Mouse (Mus musculus) embryonic stem cell, embryonic (primary cell): ENCODE measurements around the gene Snrpf.
"Not testable (repeated sequence)": the region's sequence is repeated elsewhere in the genome, so short reads cannot be mapped to it uniquely, and the experiment has no call there.

Experiments
- CTCF ChIA-PET, 4 experiments: fragments of 300-600 bp in 2 of 4; fragments of 350-600 bp in 2 of 4; sonication (Branson Sonifier 250); formaldehyde crosslinking; loops; one replicate each; lab custom pipeline; 2022; ENCODE audit warnings: inconsistent platforms in 2 of 4; lab: Charles Lee
- POLR2A ChIA-PET, 4 experiments: fragments of 300-600 bp in 2 of 4; fragments of 350-600 bp in 2 of 4; sonication (Branson Sonifier 250); formaldehyde crosslinking; loops; one replicate each; lab custom pipeline; 2022; ENCODE audit warnings: antibody characterized with exemption in 4 of 4, inconsistent platforms in 1 of 4; lab: Charles Lee

Gene Snrpf

DNA sequence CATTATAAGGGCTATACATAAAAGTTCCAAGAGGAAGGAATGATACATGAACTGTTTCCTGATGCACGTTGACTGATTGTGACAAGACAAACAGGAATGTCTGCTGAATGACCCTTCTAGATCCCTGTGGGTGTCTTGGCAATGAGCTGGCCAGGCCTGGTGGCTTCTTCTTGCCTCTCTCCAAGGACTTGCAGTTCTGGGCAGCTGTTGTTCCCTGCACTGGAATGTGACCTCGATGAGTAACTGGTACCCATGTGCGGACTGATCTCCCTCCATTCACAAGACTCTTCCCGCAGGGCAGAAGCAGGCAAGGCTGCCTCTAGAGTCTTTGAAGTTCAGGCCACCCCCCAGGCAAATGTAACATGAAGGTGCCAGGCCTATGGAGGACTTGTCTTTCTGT is 6.3 kb upstream of the Snrpf start:
- CTCF ChIA-PET = interaction anchor here in 2 of 4 experiments (0.6 kb wide), 2 partner anchors 46 to 128 kb away, joined by 3 to 4 read pairs; no protein-coding TSS in a partner anchor
- POLR2A ChIA-PET = no interaction called here

DNA sequence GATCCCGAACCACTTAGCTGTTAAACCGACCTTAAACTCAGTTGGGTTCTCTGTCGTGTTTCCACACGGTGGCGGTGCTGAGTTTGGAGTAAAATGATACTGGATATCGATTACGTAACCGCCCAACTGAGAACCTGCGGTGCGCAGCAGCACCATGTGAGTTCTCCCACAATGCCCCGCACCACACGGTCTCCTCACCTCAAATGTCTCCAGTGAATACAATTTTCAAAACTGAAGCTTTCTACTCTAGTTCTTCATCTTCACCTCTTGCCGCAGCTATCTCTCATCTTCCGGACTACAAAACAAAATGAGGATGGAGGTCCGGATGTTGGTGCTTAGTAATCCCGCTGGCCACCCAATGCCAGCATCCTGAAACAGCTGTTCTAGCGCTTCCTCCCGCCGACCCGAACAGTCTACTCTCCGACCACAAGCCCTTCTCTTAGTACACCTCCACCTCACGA is 4.5 kb upstream of the Snrpf start:
- ChIA-PET CTCF (interaction anchor here (0.5 to 2.5 kb wide), 25 partner anchors 10 to 219 kb away, joined by 3 to 11 read pairs (median 4); no protein-coding TSS in a partner anchor), POLR2A (interaction anchor here (0.5 to 2.1 kb wide), 11 partner anchors 10 to 216 kb away, joined by 3 to 15 read pairs (median 4); no protein-coding TSS in a partner anchor)

DNA sequence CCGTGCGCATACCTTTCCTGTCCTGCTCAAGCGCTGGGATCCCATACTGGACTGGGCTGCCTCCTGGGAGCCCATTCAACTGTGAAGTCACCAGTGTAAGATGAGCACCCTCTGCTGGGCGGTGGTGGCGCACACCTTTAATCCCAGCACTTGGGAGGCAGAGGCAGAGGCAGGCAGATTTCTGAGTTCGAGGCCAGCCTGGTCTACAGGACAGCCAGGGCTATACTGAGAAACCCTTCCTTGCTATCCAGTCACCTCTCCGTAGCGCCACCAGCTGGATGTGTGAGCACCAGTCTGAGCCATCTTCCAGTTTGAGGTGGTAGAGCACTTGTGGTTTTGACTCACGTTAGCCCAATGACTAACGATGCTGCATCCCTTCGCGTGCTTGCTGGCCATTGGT is 3.0 kb upstream of the Snrpf start:
- ChIA-PET POLR2A (interaction anchor here in 1 of 4 experiments (1.0 kb wide), 1 partner anchor 20 kb away, joined by 4 read pairs; no protein-coding TSS in a partner anchor), CTCF (interaction anchor here in 1 of 4 experiments (1.0 kb wide), 2 partner anchors 43 to 56 kb away, joined by 3 read pairs; no protein-coding TSS in a partner anchor)

DNA sequence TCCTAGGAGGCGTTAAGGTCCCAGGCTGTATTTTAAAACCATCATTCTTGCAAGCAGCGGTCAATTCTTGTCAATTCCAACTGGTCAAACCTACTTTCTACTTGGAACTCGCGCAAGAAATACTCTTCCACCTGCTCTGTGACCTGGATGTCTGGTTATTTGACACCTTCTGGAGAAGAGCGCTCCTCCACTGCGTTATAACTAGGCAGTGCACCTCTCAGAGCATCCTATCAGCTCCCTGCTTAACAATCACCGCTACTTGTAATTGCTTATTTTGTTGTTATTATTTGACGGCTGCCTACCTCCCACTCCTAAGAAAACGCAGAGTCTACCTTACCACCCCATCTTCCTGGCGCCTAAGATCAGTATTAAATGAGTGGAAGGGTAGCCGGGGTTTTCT is 710 bp downstream of the Snrpf start:
- POLR2A ChIA-PET = interaction anchor here in 2 of 4 experiments (0.6 to 2.0 kb wide), 11 partner anchors 11 to 263 kb away, joined by 3 to 9 read pairs (median 4); partner anchors contain the start of gene Lta4h (in 1 of the 2)
- CTCF ChIA-PET = interaction anchor here in 1 of 4 experiments (1.3 kb wide), 1 partner anchor 188 kb away, joined by 3 read pairs; no protein-coding TSS in a partner anchor

DNA sequence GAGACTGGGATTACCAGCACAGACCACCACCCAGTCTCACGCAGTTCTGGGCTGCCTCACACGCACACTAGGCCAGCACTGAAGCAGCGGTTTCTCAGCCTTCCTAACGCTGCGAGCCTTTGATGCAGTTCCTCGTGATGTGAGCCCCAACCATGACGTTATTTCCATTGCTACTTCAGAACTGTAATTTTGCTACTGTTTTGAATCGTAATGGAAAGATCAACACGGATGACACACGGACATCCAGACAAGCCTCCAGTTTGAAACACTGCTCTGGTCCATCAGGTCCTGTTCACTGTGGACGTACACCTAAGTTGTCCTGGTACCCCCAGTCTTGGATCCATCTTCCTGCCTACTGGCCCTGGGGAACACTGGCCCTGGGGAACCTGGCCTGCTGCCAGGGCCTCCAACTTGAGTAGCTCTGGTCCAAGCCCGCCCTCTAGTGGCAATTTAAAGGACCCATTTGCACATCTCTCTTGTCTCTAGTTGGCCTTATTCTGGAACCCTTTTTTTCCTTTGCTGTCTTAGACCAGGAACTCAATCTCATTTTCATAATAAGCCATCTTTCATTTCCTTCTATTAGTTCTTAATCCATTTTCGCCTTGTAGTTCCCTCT is 12.1 kb downstream of the Snrpf start:
- POLR2A ChIA-PET = interaction anchor here (0.6 to 2.1 kb wide), 8 partner anchors 7 to 313 kb away, joined by 3 to 9 read pairs (median 4); no protein-coding TSS in a partner anchor
- CTCF ChIA-PET = interaction anchor here (0.5 to 4.0 kb wide), 18 partner anchors 10 to 1868 kb away, joined by 3 to 24 read pairs (median 4); partner anchors contain the start of gene Amdhd1 (in 1 of the 4)

DNA sequence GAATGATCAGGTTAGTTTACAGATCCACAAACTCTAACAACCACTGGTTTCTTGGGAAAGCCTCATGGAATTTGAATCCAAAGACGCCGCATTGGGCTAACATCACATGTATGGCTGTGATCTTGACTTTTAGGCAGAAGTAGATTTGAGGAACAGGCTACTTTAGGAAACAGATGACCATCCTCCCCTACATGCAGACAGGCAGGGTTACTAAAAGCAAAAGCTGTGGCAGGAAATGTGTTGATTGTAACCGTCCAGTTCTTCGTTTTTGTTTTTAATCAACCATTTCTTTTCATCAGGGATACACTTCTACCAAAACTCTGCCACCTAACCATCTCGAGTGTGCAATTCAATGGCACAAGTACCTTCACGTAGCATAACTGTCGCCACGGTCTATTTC is 13.5 kb downstream of the Snrpf start:
- CTCF ChIA-PET = interaction anchor here in 3 of 4 experiments (0.7 to 4.0 kb wide), 3 partner anchors 27 to 90 kb away, joined by 3 to 24 read pairs (median 4); no protein-coding TSS in a partner anchor
- POLR2A ChIA-PET = interaction anchor here in 1 of 4 experiments (0.8 to 1.3 kb wide), 2 partner anchors 9 kb away, joined by 3 read pairs; no protein-coding TSS in a partner anchor

DNA sequence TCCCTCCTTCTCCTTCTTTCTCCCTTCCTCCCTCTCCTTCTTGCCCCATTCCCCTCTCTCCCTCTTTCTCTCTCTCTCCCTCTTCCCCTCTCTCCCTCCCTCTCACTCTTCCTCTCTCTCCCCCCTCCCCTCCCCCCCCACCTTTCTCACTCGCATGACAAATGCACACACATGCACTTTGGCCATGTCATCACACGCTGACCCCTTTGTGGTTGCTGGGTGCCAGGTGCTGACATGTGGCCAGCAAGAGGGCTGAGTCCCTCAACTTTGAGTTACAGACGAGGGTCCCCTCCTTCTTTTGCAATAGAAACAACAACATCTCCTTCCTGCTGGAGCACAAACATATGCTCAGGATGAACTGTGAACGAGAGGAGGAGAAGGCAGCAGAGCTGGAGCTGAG is 14.5 kb downstream of the Snrpf start:
- POLR2A ChIA-PET = interaction anchor here in 1 of 4 experiments (0.8 kb wide), 1 partner anchor 10 kb away, joined by 3 read pairs; no protein-coding TSS in a partner anchor

DNA sequence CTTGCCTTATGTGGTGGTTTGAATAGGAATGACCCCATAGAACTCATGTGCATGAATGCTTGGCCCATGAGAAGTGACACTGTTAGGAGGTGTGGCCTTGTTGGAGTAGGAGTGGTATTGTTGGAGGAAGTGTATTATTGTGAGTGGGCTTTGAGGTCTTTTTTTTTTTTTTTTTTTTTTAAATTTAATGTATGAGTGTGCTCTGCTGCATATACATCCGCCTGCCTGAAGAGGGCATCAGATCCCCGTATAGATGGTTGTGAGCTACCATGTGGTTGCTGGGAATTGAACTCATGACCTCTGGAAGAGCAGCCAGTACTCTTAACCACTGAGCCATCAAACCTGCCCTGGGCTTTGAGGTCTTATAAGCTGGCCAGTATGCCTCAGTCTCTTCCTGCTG is 17.3 kb downstream of the Snrpf start:
- ChIA-PET POLR2A (interaction anchor here in 2 of 4 experiments (0.6 to 2.2 kb wide), 7 partner anchors 13 to 810 kb away, joined by 3 to 6 read pairs (median 4); no protein-coding TSS in a partner anchor), CTCF (interaction anchor here (0.6 to 1.3 kb wide), 30 partner anchors 11 to 544 kb away, joined by 3 to 18 read pairs (median 5); no protein-coding TSS in a partner anchor)

More for the DNA sequence above, 14.5 kb downstream of the Snrpf start:
- CTCF ChIA-PET = no interaction called here

DNA sequence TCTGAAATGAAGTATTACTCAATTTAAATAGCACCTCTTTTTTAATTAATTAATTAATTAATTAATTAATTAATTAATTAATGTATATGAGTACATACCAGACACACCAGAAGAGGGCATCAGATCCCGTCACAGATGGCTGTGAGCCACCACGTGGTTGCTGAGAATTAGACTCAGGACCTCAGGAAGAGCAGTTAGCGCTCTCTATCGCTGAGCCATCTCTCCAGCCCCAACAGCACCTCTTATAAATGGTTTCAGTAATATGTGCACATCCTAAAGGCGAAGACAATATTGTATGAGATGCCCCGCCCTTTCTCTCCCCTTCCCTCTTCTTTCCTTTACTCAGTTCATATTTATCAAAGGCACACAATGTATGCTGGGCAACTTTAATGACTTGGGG is 20.8 kb downstream of the Snrpf start:
- ChIA-PET CTCF (interaction anchor here in 1 of 4 experiments (0.9 to 1.5 kb wide), 2 partner anchors 18 to 83 kb away, joined by 4 to 6 read pairs; no protein-coding TSS in a partner anchor), POLR2A (interaction anchor here in 1 of 4 experiments (1.0 to 1.1 kb wide), 2 partner anchors 9 to 17 kb away, joined by 3 to 4 read pairs; no protein-coding TSS in a partner anchor)

DNA sequence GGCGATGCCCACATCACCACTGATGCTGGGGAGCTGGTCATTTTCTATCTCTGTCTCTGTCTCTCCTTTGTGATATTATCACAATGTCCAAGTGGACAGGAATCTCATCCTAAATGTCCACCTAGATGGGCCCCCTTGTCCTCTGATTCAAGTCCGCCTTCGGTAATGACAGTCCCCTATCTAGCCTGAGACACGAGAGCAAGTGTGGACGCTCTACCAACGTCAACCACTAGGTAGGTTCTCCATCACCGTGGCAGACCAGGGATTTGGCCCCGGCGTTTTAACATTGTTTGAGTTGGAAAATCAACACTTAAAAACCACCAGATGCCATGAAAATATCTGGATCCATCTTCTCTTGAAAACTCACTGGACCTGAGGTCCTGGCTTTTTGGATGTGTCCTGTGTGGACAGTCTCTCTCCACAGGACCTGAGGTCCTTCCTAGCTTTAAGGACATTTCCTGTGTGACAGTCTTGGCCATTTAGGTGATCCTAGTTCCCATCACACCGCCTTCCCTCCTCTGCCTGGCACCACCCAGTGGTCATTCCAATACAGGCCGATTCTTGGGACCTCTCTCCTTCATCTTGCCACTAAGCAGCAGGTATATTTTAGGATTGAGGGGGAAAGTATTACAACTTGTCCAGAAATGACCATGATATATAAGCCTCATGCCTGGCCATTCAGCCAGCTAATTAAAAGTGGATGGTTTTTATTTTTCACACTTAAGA is 21.5 kb downstream of the Snrpf start:
- CTCF ChIA-PET = no interaction called here

DNA sequence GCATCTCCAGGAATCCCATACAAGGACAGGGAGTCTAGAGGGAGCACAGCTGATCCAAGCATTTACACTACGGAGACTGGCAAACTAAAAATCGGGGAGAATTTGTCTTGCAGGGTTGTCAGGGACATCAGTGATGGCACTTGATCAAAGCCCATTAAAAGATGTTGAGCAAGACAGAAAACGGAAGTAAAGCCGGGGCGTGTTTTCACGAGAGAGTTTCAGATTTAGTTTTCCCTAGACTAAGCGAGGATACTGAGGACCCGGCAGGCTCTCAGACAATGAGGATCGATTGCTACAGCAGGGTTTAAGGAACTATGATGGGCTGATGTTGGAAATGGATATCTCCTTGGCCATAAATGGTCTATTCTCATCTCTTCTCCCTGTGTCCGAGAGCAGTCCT is 22.4 kb downstream of the Snrpf start:
- POLR2A ChIA-PET = no interaction called here
- CTCF ChIA-PET = interaction anchor here in 1 of 4 experiments (1.2 kb wide), 1 partner anchor 18 kb away, joined by 4 read pairs; no protein-coding TSS in a partner anchor

More for the DNA sequence above, 21.5 kb downstream of the Snrpf start:
- POLR2A ChIA-PET = interaction anchor here in 3 of 4 experiments (0.5 to 1.1 kb wide), 3 partner anchors 10 to 265 kb away, joined by 3 to 6 read pairs (median 3); no protein-coding TSS in a partner anchor

DNA sequence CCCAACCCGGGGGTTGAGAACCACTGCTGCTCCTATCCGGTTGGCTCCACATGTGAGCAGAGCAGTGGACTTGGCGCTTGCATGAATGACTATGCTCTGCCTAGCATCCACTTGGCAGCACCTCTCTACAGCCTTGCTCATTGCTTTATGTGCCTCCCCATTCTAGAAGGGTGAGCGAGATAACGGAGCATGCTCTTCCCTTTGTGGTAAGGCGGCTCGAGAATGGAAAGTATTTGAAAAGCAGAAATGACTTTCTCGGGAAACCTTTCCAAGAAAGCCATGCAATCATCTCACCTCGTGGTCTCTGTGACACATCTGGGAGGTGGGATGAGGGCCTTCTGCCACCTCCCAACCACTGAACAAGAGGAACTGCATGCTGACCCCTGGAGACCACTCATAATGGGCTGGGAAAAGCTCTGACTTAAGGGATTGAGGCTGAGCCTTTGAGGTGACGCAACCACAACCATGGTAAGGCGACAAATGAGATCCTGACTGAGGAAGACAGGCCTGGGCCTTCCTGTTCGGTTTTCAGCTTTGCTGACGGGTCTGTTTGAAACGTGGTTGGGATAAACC is 24.9 kb downstream of the Snrpf start:
- CTCF ChIA-PET = interaction anchor here in 1 of 4 experiments (1.3 kb wide), 1 partner anchor 13 kb away, joined by 3 read pairs; no protein-coding TSS in a partner anchor
- POLR2A ChIA-PET = no interaction called here

DNA sequence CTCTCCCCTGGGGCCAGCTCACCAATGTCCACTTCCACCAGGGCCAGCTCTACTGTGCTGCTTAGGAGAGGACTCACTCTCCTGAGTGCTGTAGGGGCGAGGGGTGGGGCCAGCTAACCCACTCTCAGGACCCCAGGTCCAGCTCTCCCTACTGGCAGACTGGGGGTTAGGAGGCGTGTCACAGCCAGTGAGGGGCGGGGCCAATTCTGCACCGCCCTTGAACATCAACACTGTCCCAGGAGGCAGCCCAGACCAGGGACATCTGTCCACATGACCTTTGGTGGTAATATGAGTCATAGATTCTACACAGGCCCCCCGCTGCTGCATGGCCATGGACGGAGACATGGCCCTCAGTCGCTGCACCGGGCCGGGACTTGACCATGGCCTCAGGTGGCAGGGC is 29.7 kb downstream of the Snrpf start:
- POLR2A ChIA-PET = interaction anchor here in 2 of 4 experiments (0.5 to 3.0 kb wide), 5 partner anchors 11 to 1835 kb away, joined by 3 to 17 read pairs (median 4); partner anchors contain the start of gene Ccdc38 (in 1 of the 2)
- CTCF ChIA-PET = interaction anchor here in 3 of 4 experiments (0.6 to 2.0 kb wide), 11 partner anchors 10 to 260 kb away, joined by 3 to 21 read pairs (median 5); no protein-coding TSS in a partner anchor

DNA sequence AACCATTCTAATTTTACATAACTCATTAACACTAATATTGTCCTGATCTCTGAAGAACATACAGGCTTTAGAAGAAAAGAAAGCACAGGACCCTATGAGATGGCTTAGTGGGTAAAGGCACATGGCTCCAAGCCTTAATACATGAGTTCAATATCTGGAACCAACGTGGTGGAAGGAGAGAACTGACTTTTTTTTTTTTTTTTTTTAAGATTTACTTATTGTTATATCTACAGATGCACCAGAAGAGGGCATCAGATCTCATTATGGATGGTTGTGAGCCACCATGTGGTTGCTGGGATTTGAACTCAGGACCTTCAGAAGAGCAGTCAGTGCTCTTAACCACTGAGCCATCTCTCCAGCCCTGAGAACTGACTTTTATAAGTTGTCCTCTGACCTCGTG is 31.5 kb downstream of the Snrpf start:
- POLR2A ChIA-PET = not testable (repeated sequence)
- CTCF ChIA-PET = interaction anchor here in 1 of 4 experiments (0.6 kb wide), 1 partner anchor 95 kb away, joined by 6 read pairs; no protein-coding TSS in a partner anchor

DNA sequence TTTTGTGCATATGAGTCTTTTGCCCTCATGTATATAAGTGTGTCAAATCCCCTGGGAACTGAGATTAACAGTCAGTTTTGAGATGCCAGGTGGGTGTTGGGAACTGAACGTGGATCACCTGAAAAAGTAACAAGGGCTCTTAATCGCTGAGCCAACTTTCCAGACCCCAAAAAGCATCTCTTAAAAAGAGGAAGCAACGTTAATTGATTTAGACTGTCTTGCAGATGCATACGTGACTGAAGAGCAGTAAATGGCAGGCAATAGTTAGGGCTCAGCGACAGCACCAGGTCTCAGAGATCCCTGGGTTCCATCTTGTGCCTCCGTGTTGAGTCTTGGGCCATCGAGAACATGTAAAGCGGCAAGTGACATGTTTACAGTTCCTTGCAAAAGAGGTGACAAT is 36.9 kb downstream of the Snrpf start:
- ChIA-PET POLR2A (no interaction called here), CTCF (no interaction called here)

DNA sequence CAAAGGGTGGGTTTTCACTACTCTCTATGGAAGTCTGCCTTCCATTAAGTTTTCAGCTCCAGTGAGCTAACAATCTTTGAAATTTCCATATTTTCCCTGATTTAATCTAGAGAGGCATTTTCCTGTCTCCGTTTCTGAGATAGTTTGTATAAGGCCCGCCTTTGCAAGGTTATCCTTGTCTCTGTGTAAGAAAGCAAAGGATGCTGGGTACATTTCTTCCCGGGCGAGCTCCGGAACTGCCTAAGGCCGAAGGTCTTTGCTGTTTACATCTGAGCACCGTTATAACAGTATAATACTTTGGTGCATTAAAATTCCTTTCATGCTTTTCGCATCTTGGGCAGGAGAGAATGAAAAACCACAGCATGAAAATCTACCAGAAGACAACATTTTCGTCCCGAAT is 39.7 kb downstream of the Snrpf start:
- POLR2A ChIA-PET = interaction anchor here in 3 of 4 experiments (0.6 to 2.6 kb wide), 11 partner anchors 10 to 318 kb away, joined by 3 to 17 read pairs (median 5); partner anchors contain the start of genes Amdhd1 (in 3 of the 3) and Ccdc38 (in 1 of the 3)

DNA sequence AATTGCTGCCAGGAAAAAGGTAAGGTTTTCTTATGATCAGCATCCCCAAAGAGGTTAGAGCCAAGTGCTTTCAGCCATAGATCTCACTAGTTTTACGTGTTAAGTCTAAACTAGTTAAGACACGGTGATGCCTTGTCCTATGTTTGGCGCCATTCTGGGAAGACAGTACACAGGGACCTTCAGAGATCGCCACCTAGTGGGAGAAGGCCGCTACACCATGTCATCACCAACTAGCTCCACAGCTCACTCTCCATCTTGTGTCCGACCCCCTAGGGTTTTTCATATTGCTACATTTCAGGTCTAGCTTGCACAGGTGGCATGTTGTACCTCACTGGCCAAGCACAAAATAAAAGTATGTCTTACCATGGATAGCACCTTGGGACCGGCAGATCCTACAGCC is 40.5 kb downstream of the Snrpf start:
- POLR2A ChIA-PET = interaction anchor here in 3 of 4 experiments (0.5 to 2.6 kb wide), 19 partner anchors 9 to 179 kb away, joined by 3 to 17 read pairs (median 4); partner anchors contain the start of genes Amdhd1 (in 3 of the 3), Lta4h (in 2 of the 3), Ccdc38 (in 1 of the 3) and Hal (in 1 of the 3)
- CTCF ChIA-PET = interaction anchor here (0.5 to 5.6 kb wide), 43 partner anchors 9 to 519 kb away, joined by 3 to 48 read pairs (median 4); partner anchors contain the start of genes Amdhd1 (in 2 of the 4), Lta4h (in 2 of the 4), Ccdc38 (in 1 of the 4) and Cdk17 (in 1 of the 4)

More for the DNA sequence above, 39.7 kb downstream of the Snrpf start:
- CTCF ChIA-PET = interaction anchor here (0.5 to 5.6 kb wide), 35 partner anchors 10 to 547 kb away, joined by 3 to 48 read pairs (median 4); partner anchors contain the start of genes Amdhd1 (in 2 of the 4), Ccdc38 (in 1 of the 4) and Lta4h (in 1 of the 4)
